ENCODE assay signal across 26 mouse cellular contexts in genomic region chr5:25392655-25393054, GRCm38 (mm10).
"Had no signal": no experiment of that assay in that cellular context is flagged by ENCODE, and none has a peak within 500 bp of the region (broad histone marks: within the 10 kb centered on the region; RNA-seq: fewer than 3 reads in every experiment).

No protein-coding gene starts in this region.

- H3K9me3 ChIP-seq: heart, embryonic 13.5 days; heart, embryonic 15.5 days; hindbrain, embryonic 13.5 days; hindbrain, embryonic 15.5 days; intestine, embryonic 15.5 days; limb, embryonic 10.5 days; limb, embryonic 12.5 days; liver, embryonic 12.5 days had no signal

- H3K36me3 ChIP-seq: intestine, embryonic 15.5 days had no signal

- DNase-seq: gastrocnemius, adult 2 months; gastrocnemius, postnatal 10 days; gastrocnemius, postnatal 25 days; heart, adult 2 months; heart, postnatal 14 days; heart, postnatal 36 days; kidney, adult 18-20 months; kidney, adult 8-10 months; kidney, postnatal 10 days; kidney, postnatal 25 days; kidney, postnatal 4 days; liver had no signal

- H3K4me2 ChIP-seq: heart, embryonic 11.5 days; heart, embryonic 13.5 days; heart, embryonic 15.5 days; hindbrain, embryonic 13.5 days; hindbrain, embryonic 15.5 days; intestine, embryonic 15.5 days; limb, embryonic 12.5 days; liver, embryonic 12.5 days had no signal

- H3K9ac ChIP-seq: heart, embryonic 13.5 days; heart, embryonic 15.5 days; hindbrain, embryonic 13.5 days; hindbrain, embryonic 15.5 days; intestine, embryonic 15.5 days; limb, embryonic 12.5 days; liver, embryonic 12.5 days; liver, embryonic 14.5 days had no signal

- H3K4me1 ChIP-seq: heart, embryonic 15.5 days; hindbrain, embryonic 13.5 days; hindbrain, embryonic 15.5 days; intestine, embryonic 15.5 days; limb, embryonic 10.5 days; limb, embryonic 12.5 days; liver, embryonic 12.5 days had no signal

- H3K4me3 ChIP-seq: gastrocnemius, adult 2 months; heart, adult 2 months; heart, embryonic 13.5 days; heart, embryonic 15.5 days; hindbrain, embryonic 13.5 days; hindbrain, embryonic 15.5 days; intestine, embryonic 15.5 days; layer of hippocampus, adult 2 months; left cerebral cortex, adult 2 months; limb, embryonic 10.5 days; limb, embryonic 12.5 days; liver, embryonic 12.5 days had no signal

- H3K27ac ChIP-seq: gastrocnemius, adult 2 months; heart, adult 2 months; heart, embryonic 13.5 days; heart, embryonic 15.5 days; hindbrain, embryonic 13.5 days; hindbrain, embryonic 15.5 days; hindbrain, postnatal 0 days; intestine, embryonic 15.5 days; layer of hippocampus, adult 2 months; left cerebral cortex, adult 2 months; limb, embryonic 10.5 days; limb, embryonic 12.5 days; liver, embryonic 12.5 days; liver, embryonic 14.5 days had no signal

- H3K27me3 ChIP-seq: heart, embryonic 13.5 days; heart, embryonic 15.5 days; hindbrain, embryonic 13.5 days; hindbrain, embryonic 15.5 days; intestine, embryonic 15.5 days; limb, embryonic 12.5 days; liver, embryonic 12.5 days had no signal

- ATAC-seq: hindbrain, postnatal 0 days; intestine, embryonic 15.5 days; intestine, postnatal 0 days; liver, embryonic 12.5 days had no signal
